Mouse (Mus musculus) gastrocnemius, postnatal 4 days (tissue): Measurements from ENCODE around the gene Spcs2. TPM values are rescaled to one million over a fixed set of nuclear protein-coding genes. Genes with fewer than 3 reads are reported as not detected.

ENCODE experiments used
- DNase-seq, 2 experiments: peaks; one replicate each; pipeline ENCODE4 v3.0.0; 2021 to 2022; ENCODE audit warnings: low spot score in 2 of 2, mixed read lengths in 2 of 2
- total RNA-seq, 2 experiments: library from RNA; stranded (reverse); gene quantifications; 2 replicates each; pipeline ENCODE4 v1.2.3; 2021

Spcs2 gene
- total RNA-seq, 2 experiments from 2014 or later: 80.1 to 80.8 TPM

DNA sequence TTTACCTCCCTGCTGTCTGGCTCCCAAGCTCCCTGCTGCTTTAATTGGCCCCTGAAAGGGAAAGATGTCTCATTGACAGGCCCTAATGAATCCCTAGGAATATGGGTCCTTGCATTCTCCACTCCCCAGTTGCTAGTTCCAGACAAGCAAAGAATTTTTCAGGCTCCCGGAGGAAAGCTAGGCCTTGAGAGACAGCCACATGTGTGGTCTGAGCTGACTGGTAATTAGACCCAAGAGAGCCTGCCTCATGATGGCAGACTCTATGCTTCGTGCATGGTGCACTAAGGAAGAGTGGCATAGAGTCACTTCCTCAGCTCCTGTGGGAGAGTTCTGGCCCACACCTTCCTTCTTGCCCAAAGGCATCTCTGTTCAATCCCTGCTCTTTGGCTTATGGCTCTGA, 75.3 kb downstream of the Spcs2 start:
- DNase-seq: no peak

Other genes starting within 250 kb of the Spcs2 start
- gene Tpbgl, start 236.4 kb downstream of the Spcs2 start, total RNA-seq: 10 to 100 TPM; 28.6 to 32.5 TPM
- gene Slco2b1, start 152.1 kb downstream of the Spcs2 start, total RNA-seq: 1 to 10 TPM; 8.0 to 9.1 TPM
- gene Olfr520, start 133.2 kb downstream of the Spcs2 start, total RNA-seq: under 1 TPM in 1 of 2 experiments, not detected in 1; 0.21 TPM
- gene Olfr521, start 100.0 kb downstream of the Spcs2 start, total RNA-seq: not detected
- gene Neu3, start 35.0 kb downstream of the Spcs2 start, total RNA-seq: 1 to 10 TPM; 2.4 to 2.8 TPM
- gene Xrra1, start 4.3 kb downstream of the Spcs2 start, total RNA-seq: 1 to 10 TPM; 2.1 to 2.4 TPM
- gene Rnf169, start 117.0 kb upstream of the Spcs2 start, total RNA-seq: 10 to 100 TPM; 12.4 to 14.5 TPM
- gene Chrdl2, start 142.7 kb upstream of the Spcs2 start, total RNA-seq: 1 to 10 TPM; 4.7 to 6.5 TPM